Mouse (Mus musculus) intestine, embryonic 16.5 days (tissue): Measurements from ENCODE around the gene Agpat4. TPM values are rescaled to one million over a fixed set of nuclear protein-coding genes. Genes with fewer than 3 reads are reported as not detected.
A peak's percentile ranks its signal among the peaks of the same experiment; 100 is the strongest.
"Not testable (repeated sequence)": the region's sequence is repeated elsewhere in the genome, so short reads cannot be mapped to it uniquely, and the experiment has no call there.

Experiments
- ATAC-seq: fragments of 200-750 bp; cut with Nextera tagmentation; 2 replicates; pipeline ENCODE4 v1.8.0; 2017; ENCODE audit warnings: moderate TSS enrichment, moderate library complexity
- H3K27ac ChIP-seq: fragments of 300-500 bp; sonication (generic); 2 replicates; pipeline ENCODE4 v1.5.1; 2014; ENCODE audit warnings: mild to moderate bottlenecking, low read length
- H3K27me3 ChIP-seq: fragments of 300-500 bp; sonication (generic); replicated peaks from 2 replicates; pipeline ENCODE4 v1.6.1; 2014; ENCODE audit warnings: low read length, control low read depth, mixed read lengths; ENCODE audit not compliant: control insufficient read depth, insufficient read depth
- H3K36me3 ChIP-seq: fragments of 300-500 bp; sonication (generic); 2 replicates; pipeline ENCODE4 v1.6.1; 2014; ENCODE audit warnings: low read length, control low read depth; ENCODE audit not compliant: control insufficient read depth, insufficient read depth
- H3K4me1 ChIP-seq: fragments of 300-500 bp; sonication (generic); 2 replicates; pipeline ENCODE4 v1.6.1; 2014; ENCODE audit warnings: low read length, control low read depth, mixed read lengths; ENCODE audit not compliant: control insufficient read depth, insufficient read depth
- H3K4me2 ChIP-seq: fragments of 300-500 bp; sonication (generic); 2 replicates; pipeline ENCODE4 v1.6.1; 2014; ENCODE audit warnings: low read depth, low read length, control low read depth
- H3K4me3 ChIP-seq: fragments of 300-500 bp; sonication (generic); 2 replicates; pipeline ENCODE4 v1.5.1; 2014; ENCODE audit warnings: mild to moderate bottlenecking, low read length
- H3K9ac ChIP-seq: fragments of 300-500 bp; sonication (generic); 2 replicates; pipeline ENCODE4 v1.6.1; 2014; ENCODE audit warnings: low read depth, low read length
- H3K9me3 ChIP-seq: fragments of 300-500 bp; sonication (generic); 2 replicates; pipeline ENCODE4 v1.6.1; 2016; ENCODE audit warnings: low read length, control low read depth; ENCODE audit not compliant: control insufficient read depth
- WGBS: fragments of 180-500 bp; shearing (Covaris S2); extraction: QIAGEN DNeasy Blood & Tissue Kit; methylation state at CpG from one replicate; pipeline ENCODE4 v1.1.7; 2014; 5-methylcytosine and 5-hydroxymethylcytosine counted together
- polyA plus RNA-seq: library from polyadenylated mRNA; unstranded; fragments of >200 nt; fragmentation: Nextera tagmentation; extraction: Ambion mirVana; gene quantifications from 2 replicates; pipeline ENCODE4 v1.2.1, GENCODE M21; 2015

Agpat4 gene
- polyA plus RNA-seq, 1 experiment from 2014 or later = 19.2 TPM

DNA sequence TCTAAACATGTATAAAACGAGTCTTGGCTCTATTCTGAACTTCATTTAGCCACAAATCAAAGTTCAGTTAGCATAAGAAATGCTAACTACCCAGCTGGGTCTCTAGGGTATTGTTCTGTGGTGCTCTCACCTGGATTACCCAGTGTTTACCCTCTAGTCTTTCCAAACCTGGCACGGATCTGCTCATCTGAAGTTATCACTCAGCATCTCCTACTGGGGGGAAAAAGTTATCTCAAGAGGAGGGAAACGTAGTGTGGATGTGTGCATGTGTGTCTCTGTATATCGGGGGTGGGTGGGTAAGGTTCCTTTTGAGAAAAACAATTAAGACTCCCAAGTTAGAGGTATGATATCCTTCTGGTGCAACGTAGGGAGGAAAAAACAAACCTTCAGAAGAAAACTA lies 1.8 kb downstream of the Agpat4 start:
- Histone ChIP-seq H3K27ac (no peak overlapping the region), H3K4me2 (peak overlapping the region; percentile 98; the same call in 1 of the 2 replicates), H3K9me3 (no peaks in the 10 kb centered on the region), H3K27me3 (no peaks in the 10 kb centered on the region), H3K4me1 (peaks cover 3% of the 10 kb centered on the region), H3K9ac (no peak overlapping the region), H3K4me3 (peak overlapping the region; percentile 25), H3K36me3 (peaks cover 4% of the 10 kb centered on the region; the same call in 1 of the 2 replicates)
- no peak for ATAC-seq
- WGBS = 39% methylated on average over 5 of the region's 5 CpGs

GRCm38 (mm10) chr17:12121226-12121794 lies 2.8 kb downstream of the Agpat4 start:
- Histone ChIP-seq H3K4me3 (no peak overlapping the region), H3K27ac (no peak overlapping the region), H3K9ac (no peak overlapping the region), H3K4me1 (peaks cover 3% of the 10 kb centered on the region), H3K27me3 (no peaks in the 10 kb centered on the region), H3K9me3 (no peaks in the 10 kb centered on the region), H3K4me2 (no peak overlapping the region), H3K36me3 (peaks cover 4% of the 10 kb centered on the region; the same call in 1 of the 2 replicates)
- ATAC-seq = no peak
- 83% methylated on average over 7 of the region's 7 CpGs for WGBS

DNA sequence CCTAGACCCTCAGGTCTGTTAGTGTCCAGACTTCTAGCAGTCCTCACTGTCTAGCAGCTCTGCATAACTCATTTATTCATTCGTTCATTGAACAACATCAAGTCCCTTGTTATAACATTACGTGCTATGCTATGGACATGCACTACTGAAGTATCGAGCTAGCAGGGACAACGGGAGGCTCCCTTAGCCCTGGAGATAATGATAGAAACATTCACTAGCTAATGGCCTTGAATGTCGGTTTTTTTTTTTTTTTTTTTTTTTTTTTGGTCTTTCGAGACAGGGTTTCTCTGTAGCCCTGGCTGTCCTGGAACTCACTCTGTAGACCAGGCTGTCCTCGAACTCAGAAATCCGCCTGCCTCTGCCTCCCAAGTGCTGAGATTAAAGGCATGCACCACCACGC lies 3.8 kb downstream of the Agpat4 start:
- H3K27ac ChIP-seq, H3K9me3 ChIP-seq, ATAC-seq, H3K27me3 ChIP-seq, H3K4me2 ChIP-seq, H3K9ac ChIP-seq, H3K36me3 ChIP-seq, H3K4me3 ChIP-seq, H3K4me1 ChIP-seq: not testable (repeated sequence)
- WGBS = 84% methylated on average over 9 of the region's 9 CpGs

DNA sequence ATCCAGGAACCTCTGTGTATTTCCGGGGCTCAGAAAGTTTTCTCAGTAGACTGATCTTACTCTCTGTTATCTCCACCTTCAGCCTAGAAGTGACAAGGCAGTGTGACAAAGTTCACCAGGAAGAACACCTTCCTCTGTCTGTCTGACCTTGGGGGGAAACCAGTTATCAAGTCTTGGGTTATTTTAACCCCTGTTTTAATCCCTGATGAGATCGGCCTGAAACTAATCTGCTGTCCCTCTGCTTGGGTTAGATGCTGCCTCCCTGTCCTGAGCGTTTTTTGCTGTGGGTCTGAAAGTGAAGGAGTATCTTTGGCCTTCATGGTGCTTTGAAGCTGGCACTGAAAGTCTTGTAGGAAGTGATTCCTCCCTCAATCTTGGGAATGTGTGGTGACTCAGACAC lies 4.7 kb downstream of the Agpat4 start:
- H3K4me1 ChIP-seq = peaks cover 3% of the 10 kb centered on the region
- H3K36me3 ChIP-seq = peaks cover 4% of the 10 kb centered on the region; the same call in 1 of the 2 replicates
- no peak overlapping the region for H3K9ac ChIP-seq
- H3K4me2 ChIP-seq = no peak overlapping the region
- H3K27me3 ChIP-seq = no peaks in the 10 kb centered on the region
- H3K9me3 ChIP-seq = no peaks in the 10 kb centered on the region
- no peak for ATAC-seq
- H3K27ac ChIP-seq = no peak overlapping the region
- 74% methylated on average over 3 of the region's 3 CpGs for WGBS
- H3K4me3 ChIP-seq = no peak overlapping the region

GRCm38 (mm10) chr17:12127056-12127455 lies 8.6 kb downstream of the Agpat4 start:
- H3K4me2 ChIP-seq = no peak overlapping the region
- H3K27ac ChIP-seq = no peak overlapping the region
- WGBS = 82% methylated on average over 4 of the region's 4 CpGs
- H3K4me1 ChIP-seq = no peaks in the 10 kb centered on the region
- no peaks in the 10 kb centered on the region for H3K9me3 ChIP-seq
- no peaks in the 10 kb centered on the region for H3K27me3 ChIP-seq
- no peak overlapping the region for H3K4me3 ChIP-seq
- H3K9ac ChIP-seq = no peak overlapping the region
- no peak for ATAC-seq
- peaks cover 4% of the 10 kb centered on the region; the same call in 1 of the 2 replicates for H3K36me3 ChIP-seq

- Histone ChIP-seq H3K9me3 (no peaks in the 10 kb centered on the region), H3K9ac (no peak overlapping the region), H3K4me1 (no peaks in the 10 kb centered on the region), H3K4me2 (no peak overlapping the region), H3K27ac (no peak overlapping the region), H3K27me3 (no peaks in the 10 kb centered on the region), H3K36me3 (peaks cover 4% of the 10 kb centered on the region; the same call in 1 of the 2 replicates), H3K4me3 (no peak overlapping the region)
- ATAC-seq = no peak
- WGBS = 75% methylated on average over 2 of the region's 2 CpGs
Measured at GRCm38 (mm10) chr17:12128976-12129375, 10.5 kb downstream of the Agpat4 start.

DNA sequence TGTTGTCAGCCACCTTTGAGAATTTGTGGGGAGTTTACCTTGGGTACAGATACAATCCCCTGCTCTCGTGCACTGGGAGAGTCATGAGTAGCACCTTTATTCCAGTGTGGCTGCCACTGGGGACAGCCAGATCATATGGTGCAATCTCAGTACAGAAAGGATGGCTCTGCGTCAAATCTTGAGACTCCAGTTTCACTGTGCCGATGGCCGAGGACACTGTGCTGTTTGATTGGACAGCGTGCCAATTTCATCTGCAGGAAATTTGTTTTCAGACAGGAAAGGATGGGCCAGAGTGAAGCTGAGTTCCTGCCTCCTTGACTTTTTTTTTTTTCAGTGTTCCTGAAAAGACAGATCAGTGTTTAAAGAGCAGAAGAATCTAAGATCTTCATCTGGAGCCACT lies 12.7 kb downstream of the Agpat4 start:
- no peak overlapping the region for H3K4me3 ChIP-seq
- no peaks in the 10 kb centered on the region for H3K9me3 ChIP-seq
- H3K27me3 ChIP-seq = no peaks in the 10 kb centered on the region
- no peak overlapping the region for H3K9ac ChIP-seq
- H3K4me1 ChIP-seq = no peaks in the 10 kb centered on the region
- ATAC-seq = no peak
- WGBS = 86% methylated on average over 5 of the region's 5 CpGs
- H3K4me2 ChIP-seq = no peak overlapping the region
- no peaks in the 10 kb centered on the region for H3K36me3 ChIP-seq
- H3K27ac ChIP-seq = no peak overlapping the region

DNA sequence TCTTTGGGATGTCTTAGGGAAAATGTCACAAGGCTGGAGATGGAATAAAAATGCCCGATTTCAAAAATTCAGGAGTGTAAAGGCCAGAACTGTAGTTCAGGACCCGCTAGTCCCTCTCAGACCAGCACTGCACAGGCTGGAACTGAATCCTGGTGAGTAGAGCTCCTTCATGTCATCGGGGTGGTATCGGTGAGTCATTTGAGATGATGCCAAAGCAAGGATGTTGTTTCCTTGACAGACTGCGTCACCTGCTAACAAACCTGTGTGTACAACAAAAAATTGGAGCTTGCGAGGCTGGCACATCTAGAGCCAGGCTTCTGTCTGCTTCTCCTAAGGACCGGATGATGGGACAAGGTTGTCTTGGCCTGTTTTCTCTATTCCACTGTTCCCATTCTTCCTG lies 13.1 kb downstream of the Agpat4 start:
- H3K27ac ChIP-seq = no peak overlapping the region
- H3K4me1 ChIP-seq = no peaks in the 10 kb centered on the region
- no peak overlapping the region for H3K9ac ChIP-seq
- H3K4me3 ChIP-seq = no peak overlapping the region
- no peaks in the 10 kb centered on the region for H3K9me3 ChIP-seq
- ATAC-seq = no peak
- H3K27me3 ChIP-seq = no peaks in the 10 kb centered on the region
- H3K36me3 ChIP-seq = no peaks in the 10 kb centered on the region
- no peak overlapping the region for H3K4me2 ChIP-seq
- 93% methylated on average over 7 of the region's 7 CpGs for WGBS

- H3K27me3 ChIP-seq = no peaks in the 10 kb centered on the region
- H3K36me3 ChIP-seq = no peaks in the 10 kb centered on the region
- H3K4me1 ChIP-seq = no peaks in the 10 kb centered on the region
- H3K27ac ChIP-seq = no peak overlapping the region
- 84% methylated on average over 3 of the region's 3 CpGs for WGBS
- no peaks in the 10 kb centered on the region for H3K9me3 ChIP-seq
- peak; percentile 91 for ATAC-seq
- no peak overlapping the region for H3K4me3 ChIP-seq
- H3K9ac ChIP-seq = no peak overlapping the region
- no peak overlapping the region for H3K4me2 ChIP-seq
Measured at GRCm38 (mm10) chr17:12132904-12133303, 14.4 kb downstream of the Agpat4 start.

DNA sequence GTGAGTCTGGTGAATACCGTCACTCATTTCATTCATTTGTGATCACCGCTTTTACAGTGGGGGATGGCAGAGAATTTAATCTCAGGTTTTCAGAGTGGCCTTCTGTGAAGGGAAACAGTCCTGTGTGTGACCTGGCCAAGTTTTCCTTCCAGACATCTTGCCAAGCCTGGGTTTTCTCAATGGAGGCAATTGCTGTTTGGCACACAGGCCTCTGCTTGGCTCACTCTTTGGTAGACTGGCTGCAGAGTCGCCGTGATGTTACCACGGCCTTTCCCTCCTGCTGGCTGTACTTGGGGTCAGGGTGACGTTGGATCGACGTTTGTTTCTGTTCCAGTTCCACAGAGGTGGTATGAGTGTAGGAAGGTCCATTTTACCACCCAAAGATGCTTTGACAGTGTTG lies 15.5 kb downstream of the Agpat4 start:
- Histone ChIP-seq H3K9me3 (no peaks in the 10 kb centered on the region), H3K4me1 (no peaks in the 10 kb centered on the region), H3K27ac (no peak overlapping the region), H3K36me3 (no peaks in the 10 kb centered on the region), H3K4me3 (no peak overlapping the region), H3K27me3 (no peaks in the 10 kb centered on the region), H3K4me2 (no peak overlapping the region), H3K9ac (no peak overlapping the region)
- no peak for ATAC-seq
- WGBS = 86% methylated on average over 8 of the region's 8 CpGs
